Comparison of ENCODE assay signal across 12 mouse cellular contexts in genomic region chr5:18292744-18293143, GRCm38 (mm10).
DNase-seq lines count a peak whose midpoint lies in the region; ATAC-seq and TF ChIP-seq lines count a peak whose summit lies in the region.
"Had no signal": no experiment of that assay in that cellular context is flagged by ENCODE, and none has a peak within 500 bp of the region (broad histone marks: within the 10 kb centered on the region; RNA-seq: fewer than 3 reads in every experiment).

No protein-coding gene starts in this region.

- no peak overlapping the region for H3K4me2 ChIP-seq in forebrain, embryonic 13.5 days
- H3K4me2 ChIP-seq in forebrain, embryonic 11.5 days (ENCODE audit: low read depth, low read length, severe bottlenecking), result no peak overlapping the region
- H3K4me2 ChIP-seq in forebrain, postnatal 0 days (ENCODE audit: low read depth), result no peak overlapping the region
- no peak overlapping the region for H3K4me2 ChIP-seq in midbrain, embryonic 15.5 days
- H3K4me2 ChIP-seq: liver, embryonic 13.5 days had no signal

- DNase-seq in forebrain, embryonic 11.5 days (ENCODE audit: low spot score), result no peak
- DNase-seq in brain, adult 2 months (ENCODE audit: low read depth, low spot score), result peak; percentile 44
- peak; percentile 25 for DNase-seq in forebrain, postnatal 0 days
- DNase-seq in thymus, postnatal 10 days (ENCODE audit: low spot score in 2 of 2), result no peak
- DNase-seq in urinary bladder, postnatal 25 days (ENCODE audit: low spot score), result no peak
- DNase-seq: kidney, adult 8-10 months; liver, embryonic 13.5 days had no signal

- H3K9ac ChIP-seq in forebrain, embryonic 13.5 days, result no peak overlapping the region
- no peak overlapping the region for H3K9ac ChIP-seq in forebrain, embryonic 11.5 days (ENCODE audit: low read length)
- H3K9ac ChIP-seq in forebrain, postnatal 0 days, result no peak overlapping the region
- H3K9ac ChIP-seq in midbrain, embryonic 15.5 days, result no peak overlapping the region
- H3K9ac ChIP-seq: liver, embryonic 13.5 days had no signal

- 0 out of 2 replicates have a peak, but pooled peaks cover 2% of the 10 kb centered on the region for H3K36me3 ChIP-seq in forebrain, embryonic 13.5 days (ENCODE audit: poor library complexity, severe bottlenecking)
- no peaks in the 10 kb centered on the region for H3K36me3 ChIP-seq in forebrain, embryonic 11.5 days (ENCODE audit: control insufficient read depth, insufficient read depth, low read length)
- H3K36me3 ChIP-seq in forebrain, postnatal 0 days (ENCODE audit: insufficient read depth), result peaks cover 12% of the 10 kb centered on the region
- H3K36me3 ChIP-seq in midbrain, embryonic 15.5 days (replicated peaks), result 0 out of 2 replicates have a peak, but pooled peaks cover 6% of the 10 kb centered on the region
- H3K36me3 ChIP-seq: liver, embryonic 13.5 days had no signal

- H3K9me3 ChIP-seq in forebrain, embryonic 13.5 days (replicated peaks), result no peaks in the 10 kb centered on the region
- no peaks in the 10 kb centered on the region for H3K9me3 ChIP-seq in forebrain, embryonic 11.5 days (ENCODE audit: control insufficient read depth, low read length)
- no peaks in the 10 kb centered on the region for H3K9me3 ChIP-seq in forebrain, postnatal 0 days (ENCODE audit: low read length)
- H3K9me3 ChIP-seq in midbrain, embryonic 15.5 days, result no peaks in the 10 kb centered on the region
- H3K9me3 ChIP-seq: liver, embryonic 13.5 days had no signal

- H3K4me1 ChIP-seq in forebrain, embryonic 13.5 days, result peaks cover 11% of the 10 kb centered on the region
- no peaks in the 10 kb centered on the region; the same call in 1 of the 2 replicates for H3K4me1 ChIP-seq in forebrain, embryonic 11.5 days (replicated peaks; ENCODE audit: control insufficient read depth, insufficient read depth, low read length)
- H3K4me1 ChIP-seq in forebrain, postnatal 0 days (ENCODE audit: insufficient read depth), result no peaks in the 10 kb centered on the region
- no peaks in the 10 kb centered on the region for H3K4me1 ChIP-seq in midbrain, embryonic 15.5 days
- H3K4me1 ChIP-seq: liver, embryonic 13.5 days had no signal

- peak; percentile 70 for ATAC-seq in forebrain, embryonic 13.5 days
- no peak; the same call in 1 of the 2 replicates for ATAC-seq in forebrain, embryonic 11.5 days (replicated peaks; ENCODE audit: low FRiP score)
- ATAC-seq in forebrain, postnatal 0 days, result peak; percentile 86
- ATAC-seq in midbrain, embryonic 15.5 days (replicated peaks), result peak; percentile 80
- no peak for ATAC-seq in inflammation-experienced regulatory T-cells, adult 6 months
- ATAC-seq: lung, postnatal 0 days; Patski had no signal

- H3K27me3 ChIP-seq in forebrain, embryonic 13.5 days, result no peaks in the 10 kb centered on the region
- H3K27me3 ChIP-seq in forebrain, embryonic 11.5 days (ENCODE audit: control insufficient read depth, insufficient read depth, low read length), result no peaks in the 10 kb centered on the region
- H3K27me3 ChIP-seq in forebrain, postnatal 0 days (ENCODE audit: insufficient read depth, low read length), result no peaks in the 10 kb centered on the region
- no peaks in the 10 kb centered on the region for H3K27me3 ChIP-seq in midbrain, embryonic 15.5 days (replicated peaks)
- H3K27me3 ChIP-seq: liver, embryonic 13.5 days; Patski had no signal

- H3K27ac ChIP-seq in forebrain, embryonic 13.5 days, result no peak overlapping the region
- H3K27ac ChIP-seq in forebrain, embryonic 11.5 days (ENCODE audit: low read depth, low read length), result no peak overlapping the region
- no peak overlapping the region for H3K27ac ChIP-seq in forebrain, postnatal 0 days (ENCODE audit: low read depth, low read length)
- no peak overlapping the region for H3K27ac ChIP-seq in midbrain, embryonic 15.5 days
- H3K27ac ChIP-seq: liver, embryonic 13.5 days had no signal

- no peak for TF ChIP-seq CTCF in forebrain, postnatal 0 days (IDR thresholded peaks at IDR 0.05; ENCODE audit: low read depth)

- 57% methylated on average over 5 of the region's 5 CpGs for WGBS in forebrain, embryonic 13.5 days
- 81% methylated on average over 5 of the region's 5 CpGs for WGBS in forebrain, embryonic 11.5 days
- 35% methylated on average over 5 of the region's 5 CpGs for WGBS in forebrain, postnatal 0 days
- WGBS in midbrain, embryonic 15.5 days, result 49% methylated on average over 5 of the region's 5 CpGs

- no peak overlapping the region for H3K4me3 ChIP-seq in forebrain, embryonic 13.5 days
- no peak overlapping the region for H3K4me3 ChIP-seq in forebrain, embryonic 11.5 days (ENCODE audit: low read depth, low read length)
- H3K4me3 ChIP-seq in forebrain, postnatal 0 days (ENCODE audit: low read depth, low read length), result no peak overlapping the region
- no peak overlapping the region for H3K4me3 ChIP-seq in midbrain, embryonic 15.5 days
- H3K4me3 ChIP-seq: liver, embryonic 13.5 days had no signal

Comparison
In these comparisons a context has a peak if more than half of its experiments do, and no peak if none do; other contexts are left out.
1. ATAC-seq: peak in forebrain, embryonic 13.5 days (single experiment), forebrain, postnatal 0 days (single experiment) and midbrain, embryonic 15.5 days (single experiment); none in forebrain, embryonic 11.5 days (single experiment) and inflammation-experienced regulatory T-cells, adult 6 months (single experiment).
2. DNase-seq: peak in brain, adult 2 months (single experiment) and forebrain, postnatal 0 days (single experiment); none in forebrain, embryonic 11.5 days (single experiment), thymus, postnatal 10 days (0 of 2) and urinary bladder, postnatal 25 days (single experiment).